Mouse (Mus musculus): Measurements from ENCODE around the gene Specc1l.
"Not testable (repeated sequence)": the region's sequence is repeated elsewhere in the genome, so short reads cannot be mapped to it uniquely, and the experiment has no call there.

Specc1l gene

DNA sequence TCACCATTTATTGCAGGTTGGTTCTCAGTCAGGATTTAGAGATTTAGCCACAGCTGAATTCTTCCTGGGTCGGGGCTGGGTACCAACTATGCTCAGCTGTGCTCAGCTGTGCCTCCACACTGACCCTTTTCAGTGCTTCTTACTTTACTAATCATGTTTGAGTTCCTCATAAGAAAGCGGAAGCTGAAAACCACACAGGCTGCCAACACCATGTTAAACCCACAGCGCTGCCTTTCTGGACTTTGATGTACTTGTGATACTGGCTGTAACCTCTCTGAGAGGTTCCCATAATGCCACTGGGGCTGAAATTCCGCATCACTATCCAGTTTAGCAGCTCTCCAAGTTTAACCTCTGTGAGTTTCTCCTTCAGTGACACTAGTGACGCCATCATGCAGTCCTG lies 70.8 kb downstream of the Specc1l start:
- in situ Hi-C loops (cut with MboI, MseI): no loop called here

- in situ Hi-C loops (cut with MboI, MseI): no loop called here
Observed at GRCm38 (mm10) chr10:75283821-75284220, 71.9 kb downstream of the Specc1l start.

- in situ Hi-C loops (cut with MboI, MseI): no loop called here
Observed at GRCm38 (mm10) chr10:75288579-75288978, 76.7 kb downstream of the Specc1l start.

GRCm38 (mm10) chr10:75289392-75289791 lies 77.5 kb downstream of the Specc1l start:
- in situ Hi-C loops (cut with MboI, MseI): no loop called here

GRCm38 (mm10) chr10:75290650-75291049 lies 78.8 kb downstream of the Specc1l start:
- in situ Hi-C loops (cut with MboI, MseI): no loop called here

GRCm38 (mm10) chr10:75291338-75291737 lies 79.5 kb downstream of the Specc1l start:
- in situ Hi-C loops (cut with MboI, MseI): no loop called here

DNA sequence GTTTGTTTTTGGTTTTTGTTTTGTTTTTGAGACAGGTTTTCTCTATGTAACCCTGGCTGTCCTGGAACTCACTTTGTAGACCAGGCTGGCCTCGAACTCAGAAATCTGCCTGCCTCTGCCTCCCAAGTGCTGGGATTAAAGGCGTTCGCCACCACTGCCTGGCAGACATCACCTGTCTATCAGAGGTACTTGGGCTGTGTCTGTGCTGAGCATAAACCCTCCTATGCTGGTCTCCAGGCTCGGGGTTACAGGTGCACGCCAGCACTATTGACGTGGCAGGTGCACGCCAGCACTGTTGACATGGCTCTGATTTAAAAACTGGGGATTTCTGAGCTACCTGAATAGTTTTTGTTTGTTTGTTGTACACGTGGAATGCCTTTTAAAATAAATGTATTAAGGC lies 80.3 kb downstream of the Specc1l start:
- in situ Hi-C loops (cut with MboI, MseI): not testable (repeated sequence)

DNA sequence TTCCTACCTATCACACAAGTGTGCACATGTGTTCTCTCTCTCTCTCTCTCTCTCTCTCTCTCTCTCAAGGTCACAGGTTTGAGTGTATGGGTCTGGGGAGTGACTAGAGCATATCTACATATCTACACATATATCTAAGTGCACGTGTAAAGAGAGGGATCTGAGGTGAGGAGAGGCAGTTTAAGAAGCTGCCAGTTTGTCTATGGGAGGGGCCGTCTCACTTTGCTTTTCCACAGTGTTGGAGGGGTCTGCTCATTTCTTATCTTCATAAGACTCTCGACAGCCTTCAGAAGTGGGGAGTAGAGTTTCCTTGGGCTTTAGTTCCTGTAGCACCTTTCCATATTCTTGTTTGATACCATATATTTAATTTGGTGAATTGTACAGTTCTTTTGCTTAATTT lies 81.4 kb downstream of the Specc1l start:
- in situ Hi-C loops (cut with MboI, MseI): no loop called here

- in situ Hi-C loops (cut with MboI, MseI): no loop called here
Observed at GRCm38 (mm10) chr10:75294362-75294761, 82.5 kb downstream of the Specc1l start.

DNA sequence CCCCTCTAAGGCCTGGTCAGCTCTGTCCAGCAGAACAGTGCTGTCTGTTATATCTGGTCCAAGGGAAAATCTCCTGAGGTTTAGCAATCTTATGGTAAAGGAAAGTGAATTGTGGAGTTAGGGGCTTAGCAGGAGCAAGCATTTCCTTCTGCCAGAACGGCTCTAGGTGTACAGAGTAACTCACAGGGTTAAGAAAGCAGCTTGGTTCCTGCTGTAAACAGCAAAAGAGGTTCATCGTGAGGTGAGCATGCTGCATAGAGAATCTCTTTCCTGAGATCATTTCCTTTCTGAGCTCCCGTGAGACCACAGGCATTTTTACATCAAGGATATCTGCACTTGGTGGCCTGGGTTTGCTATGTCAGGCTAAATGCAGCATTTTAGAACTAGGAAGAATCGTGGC lies 83.1 kb downstream of the Specc1l start:
- in situ Hi-C loops (cut with MboI, MseI): no loop called here

GRCm38 (mm10) chr10:75298608-75299007 lies 86.7 kb downstream of the Specc1l start:
- in situ Hi-C loops (cut with MboI, MseI): no loop called here

- in situ Hi-C loops (cut with MboI, MseI): no loop called here
Observed at GRCm38 (mm10) chr10:75299785-75300418, 88.0 kb downstream of the Specc1l start.

DNA sequence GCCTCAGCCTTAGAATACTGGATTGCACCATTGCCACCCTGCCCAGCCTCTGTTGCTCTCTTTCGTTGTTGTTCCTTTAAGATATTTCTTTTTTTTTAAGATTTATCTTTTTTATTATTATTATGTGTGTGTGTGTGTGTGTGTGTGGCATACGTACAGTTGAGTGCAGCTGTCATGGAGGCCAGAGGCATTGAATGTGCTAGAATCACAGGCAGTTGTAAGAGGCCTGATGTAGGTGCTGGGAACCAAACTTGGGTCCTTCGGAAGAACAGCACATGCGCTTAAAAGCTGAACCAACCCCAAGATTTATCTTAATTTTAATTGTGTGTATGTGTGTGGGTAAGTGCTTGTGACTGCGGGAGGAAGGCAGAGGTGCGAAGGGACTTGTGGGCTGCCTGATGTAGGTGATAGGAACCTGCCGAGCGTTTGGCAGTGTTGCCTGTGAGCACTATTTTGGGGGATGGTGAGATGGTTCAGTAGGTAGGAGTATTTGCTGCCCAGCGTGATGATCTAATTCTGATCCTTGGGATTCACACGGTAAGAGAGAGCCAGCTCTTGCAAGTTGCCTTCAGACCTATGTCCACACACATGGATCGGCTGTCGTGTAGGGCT lies 89.4 kb downstream of the Specc1l start:
- in situ Hi-C loops (cut with MboI, MseI): no loop called here

DNA sequence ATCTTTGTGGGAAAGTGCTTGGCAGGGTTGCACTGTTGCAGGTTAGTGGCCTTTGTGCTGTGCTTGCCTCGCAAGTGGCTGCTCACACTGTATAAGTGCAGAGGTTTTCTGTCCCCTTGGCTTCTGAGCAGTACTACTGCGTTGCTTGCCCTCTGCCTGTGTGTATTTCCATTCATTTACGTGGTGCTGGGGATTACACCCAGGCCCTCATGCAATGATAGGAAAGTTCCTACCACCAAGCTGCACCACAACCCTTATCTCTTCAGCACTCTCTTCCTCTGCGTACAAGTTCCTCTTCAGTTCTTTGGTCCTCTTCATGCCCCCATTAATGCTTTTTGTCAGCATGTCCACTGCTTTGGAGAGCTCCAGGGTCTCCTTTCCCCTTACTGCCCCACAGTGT lies 90.1 kb downstream of the Specc1l start:
- in situ Hi-C loops (cut with MboI, MseI): no loop called here

- in situ Hi-C loops (cut with MboI, MseI): no loop called here
Observed at GRCm38 (mm10) chr10:75302536-75302935, 90.7 kb downstream of the Specc1l start.

DNA sequence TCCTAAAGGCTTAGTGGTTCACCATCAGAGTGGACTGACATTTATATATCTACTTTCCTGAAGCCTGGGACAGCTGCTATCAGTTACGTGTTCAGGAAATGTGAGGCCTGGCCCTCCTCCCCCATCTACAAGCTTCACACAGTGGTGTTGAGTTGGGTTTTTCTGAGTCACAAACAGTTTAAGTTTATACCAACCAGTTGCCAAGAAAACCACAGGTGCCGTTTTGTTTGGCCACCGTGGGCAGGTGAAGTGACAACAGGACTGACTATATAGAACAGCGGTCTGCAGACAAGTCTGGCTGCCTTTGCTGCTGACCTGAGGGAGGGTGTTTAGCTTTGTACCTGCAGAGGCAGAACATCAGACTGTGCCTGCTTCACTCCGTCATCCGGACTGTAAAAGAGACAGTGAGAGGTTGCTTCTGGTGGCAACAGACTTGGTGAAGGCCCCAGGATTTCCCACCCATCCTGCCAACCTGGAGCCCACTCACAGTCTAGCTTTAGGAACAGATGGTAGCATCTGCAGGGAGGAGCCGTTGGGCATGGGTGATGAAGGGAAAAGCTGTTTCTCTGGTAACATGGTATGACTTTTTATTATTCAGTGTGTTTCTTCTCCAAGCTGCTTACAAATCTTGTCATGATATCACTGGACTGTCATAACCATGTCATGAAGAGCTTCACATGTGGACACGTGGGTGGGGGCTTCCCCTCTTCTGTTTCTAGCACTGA lies 91.6 kb downstream of the Specc1l start:
- in situ Hi-C loops (cut with MboI, MseI): no loop called here

GRCm38 (mm10) chr10:75304049-75304405 lies 92.2 kb downstream of the Specc1l start:
- in situ Hi-C loops (cut with MboI, MseI): no loop called here

DNA sequence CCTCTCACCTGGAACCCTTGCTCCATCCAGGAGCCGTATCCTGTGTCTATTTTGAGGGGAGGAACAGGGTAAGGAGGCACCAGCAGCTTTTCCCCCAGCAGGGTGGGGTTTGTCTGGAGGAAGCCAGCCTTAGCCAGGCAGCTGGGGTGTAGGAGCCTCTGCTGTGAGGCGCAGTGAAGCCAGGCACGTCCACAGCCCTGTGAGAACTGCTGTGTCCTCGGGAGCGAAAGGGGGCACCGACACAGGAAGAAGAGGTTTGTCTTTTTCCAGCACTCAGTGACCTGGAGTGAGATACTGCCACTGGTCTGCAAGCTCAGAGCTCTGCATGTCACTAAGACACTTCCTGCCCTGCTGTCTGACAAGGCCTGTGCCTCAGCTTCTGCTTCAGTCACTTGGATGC lies 92.5 kb downstream of the Specc1l start:
- in situ Hi-C loops (cut with MboI, MseI): no loop called here

GRCm38 (mm10) chr10:75307130-75307529 lies 95.3 kb downstream of the Specc1l start:
- in situ Hi-C loops (cut with MboI, MseI): no loop called here

GRCm38 (mm10) chr10:75312361-75312760 lies 100.5 kb downstream of the Specc1l start:
- in situ Hi-C loops (cut with MboI, MseI): no loop called here

- in situ Hi-C loops (cut with MboI, MseI): no loop called here
Observed at GRCm38 (mm10) chr10:75314190-75314980, 102.5 kb downstream of the Specc1l start.

GRCm38 (mm10) chr10:75315756-75316155 lies 103.9 kb downstream of the Specc1l start:
- in situ Hi-C loops (cut with MboI, MseI): no loop called here
